Mouse (Mus musculus) forebrain, embryonic 16.5 days (tissue): Measurements from ENCODE around the gene Dnajb4. TPM values are rescaled to one million over a fixed set of nuclear protein-coding genes. Genes with fewer than 3 reads are reported as not detected.
"Not testable (repeated sequence)": the region's sequence is repeated elsewhere in the genome, so short reads cannot be mapped to it uniquely, and the experiment has no call there.

Source experiments
- ATAC-seq: fragments of 200-750 bp; cut with Nextera tagmentation; 2 replicates; pipeline ENCODE4 v1.8.0; 2017; ENCODE audit warnings: mild to moderate bottlenecking, moderate library complexity
- H3K27ac ChIP-seq: fragments of 300-500 bp; sonication (generic); 2 replicates; pipeline ENCODE4 v1.5.1; 2014; ENCODE audit warnings: low read length, control low read depth
- H3K27me3 ChIP-seq: fragments of 300-500 bp; sonication (generic); replicated peaks from 2 replicates; pipeline ENCODE4 v1.6.1; 2014; ENCODE audit warnings: low read length; ENCODE audit not compliant: control insufficient read depth, insufficient read depth
- H3K36me3 ChIP-seq: fragments of 300-500 bp; sonication (generic); 2 replicates; pipeline ENCODE4 v1.6.1; 2014; ENCODE audit not compliant: control insufficient read depth, insufficient read depth
- H3K4me1 ChIP-seq: fragments of 300-500 bp; sonication (generic); replicated peaks from 2 replicates; pipeline ENCODE4 v1.6.1; 2014; ENCODE audit warnings: low read length; ENCODE audit not compliant: control insufficient read depth, insufficient read depth
- H3K4me2 ChIP-seq: fragments of 300-500 bp; sonication (generic); 2 replicates; pipeline ENCODE4 v1.6.1; 2014; ENCODE audit warnings: mild to moderate bottlenecking, low read length, control low read depth
- H3K4me3 ChIP-seq: fragments of 300-500 bp; sonication (generic); replicated peaks from 2 replicates; pipeline ENCODE4 v1.5.1; 2014; ENCODE audit warnings: mild to moderate bottlenecking, low read length, control low read depth
- H3K9ac ChIP-seq: fragments of 300-500 bp; sonication (generic); replicated peaks from 2 replicates; pipeline ENCODE4 v1.6.1; 2014; ENCODE audit warnings: low read depth, low read length, control low read depth
- H3K9me3 ChIP-seq: fragments of 300-500 bp; sonication (generic); 2 replicates; pipeline ENCODE4 v1.6.1; 2016; ENCODE audit warnings: low read length; ENCODE audit not compliant: control insufficient read depth
- WGBS: fragments of 180-500 bp; shearing (Covaris S2); extraction: QIAGEN DNeasy Blood & Tissue Kit; methylation state at CpG from one replicate; pipeline ENCODE4 v1.1.7; 2014; 5-methylcytosine and 5-hydroxymethylcytosine counted together
- polyA plus RNA-seq: library from polyadenylated mRNA; unstranded; fragments of >200 nt; fragmentation: Nextera tagmentation; extraction: Ambion mirVana; gene quantifications from 2 replicates; pipeline ENCODE4 v1.2.1, GENCODE M21; 2015

Dnajb4 gene
- polyA plus RNA-seq, 1 experiment from 2014 or later, result 39.8 TPM

DNA sequence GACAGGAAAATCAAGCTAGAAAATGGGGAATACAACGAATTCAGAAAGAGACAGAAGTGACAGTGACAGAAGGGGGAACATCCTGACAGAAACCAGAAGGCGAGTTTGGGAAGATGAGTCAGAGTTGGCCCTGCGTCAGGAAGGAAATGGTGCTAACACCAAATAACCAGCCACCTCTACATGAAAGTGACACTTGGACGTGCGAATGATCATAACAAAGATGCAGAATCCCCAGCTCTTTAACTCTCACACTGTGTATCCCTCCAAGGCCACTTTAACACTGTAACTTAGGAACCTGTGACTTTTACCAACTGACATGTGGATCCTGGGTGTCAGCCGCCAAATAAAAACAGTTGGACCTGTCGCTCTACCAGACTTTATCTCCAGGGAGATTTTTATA, 60.7 kb downstream of the Dnajb4 start:
- Histone ChIP-seq H3K9ac (no peak overlapping the region), H3K36me3 (no peaks in the 10 kb centered on the region), H3K4me3 (no peak overlapping the region), H3K27me3 (no peaks in the 10 kb centered on the region), H3K4me1 (no peaks in the 10 kb centered on the region), H3K9me3 (no peaks in the 10 kb centered on the region), H3K27ac (no peak overlapping the region), H3K4me2 (no peak overlapping the region)
- ATAC-seq, result no peak
- 82% methylated on average over 7 of the region's 7 CpGs for WGBS

GRCm38 (mm10) chr3:152147085-152147831, 62.8 kb downstream of the Dnajb4 start:
- no peaks in the 10 kb centered on the region for H3K4me1 ChIP-seq
- no peak overlapping the region for H3K9ac ChIP-seq
- ATAC-seq, result no peak
- H3K9me3 ChIP-seq, result no peaks in the 10 kb centered on the region
- no peak overlapping the region for H3K27ac ChIP-seq
- WGBS, result 75% methylated on average over 12 of the region's 12 CpGs
- no peaks in the 10 kb centered on the region for H3K27me3 ChIP-seq
- no peaks in the 10 kb centered on the region for H3K36me3 ChIP-seq
- H3K4me2 ChIP-seq, result no peak overlapping the region
- H3K4me3 ChIP-seq, result no peak overlapping the region

DNA sequence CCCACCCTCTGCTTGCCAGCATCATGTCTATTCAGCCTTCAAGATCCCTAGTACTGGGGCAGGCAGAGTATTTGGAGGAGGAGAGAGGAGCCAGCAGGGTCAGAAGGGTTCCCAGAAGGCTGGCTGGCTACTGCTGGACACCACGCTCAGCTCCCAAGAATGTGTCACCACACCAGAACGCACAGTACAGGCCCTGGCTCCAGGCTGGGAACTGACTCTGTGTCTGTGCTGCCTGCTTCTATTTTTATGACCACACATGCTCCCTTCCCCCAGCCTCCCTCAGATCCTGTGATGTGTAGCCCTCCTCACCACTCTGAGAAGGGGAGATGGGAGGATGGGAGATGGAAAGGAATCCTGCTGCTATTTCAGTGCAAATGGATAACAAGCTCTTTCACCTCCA, 64.9 kb downstream of the Dnajb4 start:
- WGBS, result 83% methylated on average over 2 of the region's 2 CpGs

GRCm38 (mm10) chr3:152142989-152143695, 67.0 kb downstream of the Dnajb4 start:
- no peaks in the 10 kb centered on the region for H3K36me3 ChIP-seq
- ATAC-seq, result no peak
- 84% methylated on average over 6 of the region's 6 CpGs for WGBS
- no peak overlapping the region for H3K27ac ChIP-seq
- no peaks in the 10 kb centered on the region for H3K4me1 ChIP-seq
- H3K9me3 ChIP-seq, result no peaks in the 10 kb centered on the region
- no peaks in the 10 kb centered on the region for H3K27me3 ChIP-seq
- H3K9ac ChIP-seq, result no peak overlapping the region
- H3K4me2 ChIP-seq, result no peak overlapping the region
- H3K4me3 ChIP-seq, result no peak overlapping the region

More for the DNA sequence above, 64.9 kb downstream of the Dnajb4 start:
- Histone ChIP-seq H3K27ac (no peak overlapping the region), H3K9ac (no peak overlapping the region), H3K36me3 (no peaks in the 10 kb centered on the region), H3K27me3 (no peaks in the 10 kb centered on the region), H3K4me1 (no peaks in the 10 kb centered on the region), H3K4me2 (no peak overlapping the region), H3K4me3 (no peak overlapping the region), H3K9me3 (no peaks in the 10 kb centered on the region)
- 0 out of 2 replicates have a peak, but pooled peaks have one; percentile 33 for ATAC-seq

DNA sequence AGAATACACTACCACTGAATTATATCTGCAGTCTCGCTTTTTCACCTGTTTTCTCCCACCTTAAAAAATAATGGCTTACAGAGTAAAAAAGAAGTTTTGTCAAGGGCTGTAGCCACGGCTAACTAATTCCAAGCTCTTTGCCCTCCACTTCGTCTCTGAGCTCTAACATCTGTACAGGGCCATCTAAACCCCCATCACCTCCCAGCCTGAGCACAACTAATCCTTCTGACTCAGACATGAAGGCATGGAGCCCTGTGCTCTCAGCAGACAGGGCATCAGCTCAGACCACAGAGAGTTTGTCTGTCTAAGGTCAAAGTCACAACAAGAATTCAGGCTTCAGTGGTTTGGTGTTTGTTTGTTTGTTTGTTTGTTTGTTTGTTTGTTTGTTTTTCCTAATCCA, 68.0 kb downstream of the Dnajb4 start:
- Histone ChIP-seq H3K36me3 (no peaks in the 10 kb centered on the region), H3K4me1 (no peaks in the 10 kb centered on the region), H3K4me2 (no peak overlapping the region), H3K9ac (no peak overlapping the region), H3K27me3 (no peaks in the 10 kb centered on the region), H3K4me3 (no peak overlapping the region), H3K9me3 (no peaks in the 10 kb centered on the region), H3K27ac (no peak overlapping the region)
- ATAC-seq, result no peak
- 68% methylated on average over 3 of the region's 3 CpGs for WGBS

DNA sequence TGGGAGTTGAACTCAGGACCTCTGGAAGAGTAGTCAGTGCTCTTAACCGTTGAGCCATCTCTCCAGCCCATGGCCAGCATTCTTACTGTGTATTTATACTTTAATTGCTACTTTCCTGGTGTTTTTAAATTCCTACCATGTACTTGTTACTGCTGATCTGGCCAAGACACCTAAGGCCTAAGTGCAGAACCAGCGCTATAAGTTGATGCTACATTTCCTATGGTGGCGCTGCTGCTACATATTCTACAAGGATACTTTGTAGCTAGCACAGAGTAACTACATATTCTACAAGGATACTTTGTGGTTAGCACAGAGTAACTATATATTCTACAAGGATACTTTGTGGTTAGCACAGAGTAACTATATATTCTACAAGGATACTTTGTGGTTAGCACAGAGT, 70.8 kb downstream of the Dnajb4 start:
- not testable (repeated sequence) for H3K9ac ChIP-seq, H3K27ac ChIP-seq, H3K4me3 ChIP-seq, ATAC-seq, H3K4me2 ChIP-seq, H3K36me3 ChIP-seq, H3K9me3 ChIP-seq, H3K27me3 ChIP-seq, H3K4me1 ChIP-seq
- WGBS, result 87% methylated on average over 3 of the region's 3 CpGs

- not testable (repeated sequence) for H3K4me1 ChIP-seq, H3K4me3 ChIP-seq, H3K27ac ChIP-seq, H3K27me3 ChIP-seq, ATAC-seq, H3K4me2 ChIP-seq, H3K9me3 ChIP-seq, H3K9ac ChIP-seq, H3K36me3 ChIP-seq
- 86% methylated on average over 16 of the region's 16 CpGs for WGBS
Observed at GRCm38 (mm10) chr3:152136106-152136505, 74.0 kb downstream of the Dnajb4 start.

DNA sequence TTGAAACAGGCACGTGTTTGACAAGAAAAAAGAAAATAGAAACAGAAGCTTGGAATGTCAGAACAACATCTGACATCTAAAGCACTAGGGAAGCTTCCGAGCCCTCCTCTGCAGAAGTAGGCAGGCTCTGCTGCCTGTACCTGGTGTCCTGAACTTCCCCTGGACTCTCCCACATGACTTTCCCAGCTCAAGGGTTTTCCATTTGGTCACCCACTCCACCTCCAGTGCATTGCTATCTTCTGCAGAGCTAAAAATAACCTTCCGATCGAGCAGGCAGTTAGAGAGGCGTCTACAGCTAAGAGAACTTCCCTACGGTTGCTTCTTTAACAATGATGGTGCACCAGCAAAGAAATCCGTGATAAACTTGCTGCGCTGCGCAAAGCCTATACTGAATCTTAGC, 76.5 kb downstream of the Dnajb4 start:
- no peak overlapping the region for H3K4me2 ChIP-seq
- 78% methylated on average over 9 of the region's 9 CpGs for WGBS

GRCm38 (mm10) chr3:152130963-152131362, 79.1 kb downstream of the Dnajb4 start:
- Histone ChIP-seq H3K4me2 (no peak overlapping the region), H3K9me3 (no peaks in the 10 kb centered on the region), H3K36me3 (no peaks in the 10 kb centered on the region), H3K4me1 (no peaks in the 10 kb centered on the region), H3K9ac (no peak overlapping the region), H3K4me3 (no peak overlapping the region), H3K27me3 (no peaks in the 10 kb centered on the region), H3K27ac (no peak overlapping the region)
- 82% methylated on average over 4 of the region's 4 CpGs for WGBS
- no peak for ATAC-seq

More for the DNA sequence above, 76.5 kb downstream of the Dnajb4 start:
- H3K4me3 ChIP-seq, result no peak overlapping the region
- H3K36me3 ChIP-seq, result no peaks in the 10 kb centered on the region
- no peak for ATAC-seq
- no peaks in the 10 kb centered on the region for H3K27me3 ChIP-seq
- no peak overlapping the region for H3K9ac ChIP-seq
- no peaks in the 10 kb centered on the region for H3K4me1 ChIP-seq
- no peaks in the 10 kb centered on the region for H3K9me3 ChIP-seq
- H3K27ac ChIP-seq, result no peak overlapping the region
